Mouse (Mus musculus) splenic B cell, adult 2 months (primary cell): Measurements from ENCODE around the gene Hmgn1.

Experiments
- DNase-seq: peaks from one replicate; pipeline ENCODE4 v3.0.0-alpha.2; 2011; ENCODE audit warnings: low read depth, low spot score
- H3K27me3 ChIP-seq: 2 replicates; pipeline ENCODE4 v1.6.1; 2012; ENCODE audit warnings: mild to moderate bottlenecking, low read length, moderate library complexity, mixed read lengths; ENCODE audit not compliant: control insufficient read depth, poor library complexity, insufficient read depth, severe bottlenecking
- H3K36me3 ChIP-seq: 2 replicates; pipeline ENCODE4 v1.6.1; 2012; ENCODE audit warnings: mild to moderate bottlenecking, low read length, moderate library complexity, mixed read lengths; ENCODE audit not compliant: control insufficient read depth, poor library complexity, insufficient read depth, severe bottlenecking

The Hmgn1 gene

DNA sequence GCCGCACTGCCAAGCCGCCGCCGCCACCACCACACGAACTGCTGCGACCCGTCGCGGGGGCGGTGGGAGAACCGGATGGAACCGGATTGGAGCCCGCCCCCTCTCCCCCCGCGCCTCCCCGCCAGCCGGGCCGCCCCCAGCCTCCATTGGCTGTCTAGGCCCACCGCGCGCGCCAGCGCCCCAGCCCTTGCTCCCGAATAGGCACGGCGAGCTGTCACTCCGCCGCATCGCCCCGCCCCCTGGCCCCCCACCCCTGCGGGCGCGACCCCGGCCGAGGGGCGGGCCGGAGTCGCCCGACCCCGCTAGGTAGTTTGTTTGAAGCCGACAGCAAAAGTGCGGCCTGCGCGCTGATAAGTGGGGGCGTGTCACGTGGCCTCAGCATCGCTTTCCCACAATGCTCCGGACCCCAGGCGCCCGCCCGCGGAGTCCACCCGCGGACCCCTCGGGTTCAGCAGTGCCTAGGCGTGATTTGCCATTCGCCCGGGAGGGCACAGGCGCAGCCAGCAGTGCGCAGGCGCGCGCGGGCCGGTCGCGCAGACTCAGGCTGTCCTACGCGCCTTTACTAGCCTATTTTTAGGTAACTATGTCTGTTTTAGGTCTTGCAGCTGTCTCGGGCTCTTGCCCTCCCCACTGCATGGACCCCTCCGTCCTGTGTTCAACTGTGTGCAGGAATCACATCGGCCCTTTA, at the start of gene Hmgn1:
Gene Hmgn1 (minus strand): TSS at position 73 of the 688 bp plus-strand sequence.
- Histone ChIP-seq H3K36me3 (peaks cover 7% of the 10 kb centered on the region), H3K27me3 (no peaks in the 10 kb centered on the region; the same call in none of the 2 replicates)
- peak; percentile 96 for DNase-seq

DNA sequence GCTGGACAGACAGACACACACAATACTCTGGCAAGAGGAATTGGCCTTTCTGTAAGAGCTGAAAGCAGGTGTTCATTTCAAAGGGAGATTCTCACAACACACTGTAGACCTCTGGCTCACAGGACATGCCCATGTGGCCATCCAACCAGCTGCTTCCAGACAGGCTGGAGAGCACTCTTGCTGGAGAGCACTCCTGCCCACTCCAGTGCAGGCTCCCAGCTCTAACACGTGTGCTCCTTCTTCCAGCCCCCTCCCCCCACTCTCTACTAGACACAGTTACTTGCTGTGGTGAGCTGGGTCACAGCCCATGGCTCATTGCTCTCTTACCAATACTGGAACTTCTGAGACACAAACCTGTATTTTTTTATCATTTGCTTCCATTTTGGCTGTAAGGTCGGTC, 47.9 kb upstream of the Hmgn1 start:
- DNase-seq, result no peak
- Histone ChIP-seq H3K36me3 (no peaks in the 10 kb centered on the region), H3K27me3 (no peaks in the 10 kb centered on the region)

DNA sequence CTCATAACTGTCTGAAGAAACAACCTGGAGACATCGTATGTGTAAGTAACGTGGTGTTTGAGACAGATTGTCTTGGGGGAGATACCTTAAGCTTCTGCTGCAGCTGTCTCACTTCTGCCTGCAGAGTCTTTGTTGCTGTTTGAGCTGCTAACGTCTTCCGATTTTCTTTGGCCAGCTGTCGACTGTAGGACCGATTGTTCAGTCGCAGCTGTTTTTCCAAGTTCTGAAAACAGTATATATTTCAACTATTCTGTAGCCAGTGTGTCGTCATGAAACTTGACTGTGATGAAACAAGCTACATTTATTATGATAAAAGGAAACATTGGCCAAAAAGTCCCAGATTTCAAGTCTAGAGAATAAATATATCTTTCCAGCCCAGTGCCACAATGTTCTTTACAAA, 46.1 kb upstream of the Hmgn1 start:
- H3K27me3 ChIP-seq, result no peaks in the 10 kb centered on the region
- H3K36me3 ChIP-seq, result no peaks in the 10 kb centered on the region
- DNase-seq, result no peak

GRCm38 (mm10) chr16:96168837-96169236, 41.3 kb upstream of the Hmgn1 start:
- H3K36me3 ChIP-seq, result no peaks in the 10 kb centered on the region
- H3K27me3 ChIP-seq, result no peaks in the 10 kb centered on the region
- no peak for DNase-seq

DNA sequence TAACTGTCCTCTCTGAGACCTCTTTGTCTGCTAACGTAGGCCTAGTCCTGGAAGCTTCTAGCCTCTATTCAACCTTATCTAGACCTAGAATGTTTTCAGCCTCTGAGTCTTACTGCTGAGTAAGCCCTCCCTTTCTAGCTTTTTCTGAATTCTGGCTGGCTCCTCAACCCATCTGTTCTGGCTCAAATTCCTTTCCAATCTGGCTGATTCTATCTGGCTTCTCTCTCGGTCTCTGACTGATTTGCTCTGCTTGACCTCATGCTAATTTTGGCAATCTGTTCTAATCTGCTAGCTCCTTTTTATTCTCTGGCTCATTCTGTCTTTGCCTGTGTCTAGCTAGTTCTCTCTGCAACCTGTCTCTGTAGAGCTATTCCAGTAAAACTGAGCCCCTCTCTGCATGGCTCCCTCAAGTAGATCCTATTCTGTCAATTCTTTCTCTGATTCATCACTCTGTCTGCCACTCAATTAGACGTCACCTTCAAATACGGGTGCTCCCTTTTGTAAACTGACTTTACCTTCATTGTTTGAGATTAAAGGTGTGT, 38.3 kb upstream of the Hmgn1 start:
- no peaks in the 10 kb centered on the region for H3K36me3 ChIP-seq
- H3K27me3 ChIP-seq, result no peaks in the 10 kb centered on the region
- DNase-seq, result no peak

DNA sequence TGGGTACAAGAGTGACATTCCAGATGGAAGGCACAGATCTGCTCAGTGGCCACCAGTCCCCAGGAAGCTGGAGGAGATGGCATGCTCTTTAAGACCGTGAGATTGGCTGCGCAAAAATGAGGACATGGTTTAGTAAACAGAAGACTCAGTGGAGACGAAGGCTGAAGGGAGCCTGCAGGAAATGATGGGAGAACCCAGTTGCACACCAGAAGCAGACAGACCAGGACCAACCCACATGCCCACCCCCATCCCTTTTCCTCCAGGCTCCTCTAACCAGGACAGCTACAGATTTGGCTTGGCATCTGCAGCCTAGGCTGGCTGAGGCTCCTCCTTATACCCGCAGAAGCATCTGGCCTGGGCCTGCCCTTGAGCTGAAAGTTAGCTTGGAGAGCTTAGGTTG, 33.8 kb upstream of the Hmgn1 start:
- Histone ChIP-seq H3K27me3 (no peaks in the 10 kb centered on the region), H3K36me3 (no peaks in the 10 kb centered on the region)
- no peak for DNase-seq

DNA sequence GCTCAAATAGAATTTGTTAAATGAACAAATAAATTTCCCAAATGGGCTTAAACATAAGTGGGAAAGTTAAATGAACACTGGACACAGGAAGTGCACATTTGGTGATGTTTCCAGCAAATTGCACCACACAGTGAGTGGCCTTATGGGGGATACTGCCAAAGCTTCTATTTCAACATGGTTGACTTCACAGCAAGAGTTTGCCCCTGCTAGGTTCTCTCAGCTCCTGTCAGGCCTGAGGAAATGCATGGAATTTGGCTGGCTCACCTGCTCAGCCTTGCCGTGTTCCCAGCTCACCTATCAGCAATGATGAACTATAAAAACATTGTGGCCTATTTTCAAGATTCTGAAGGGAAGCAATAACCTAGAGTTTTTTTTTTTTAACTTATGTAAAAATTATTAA, 33.4 kb upstream of the Hmgn1 start:
- no peaks in the 10 kb centered on the region for H3K27me3 ChIP-seq
- H3K36me3 ChIP-seq, result no peaks in the 10 kb centered on the region
- no peak for DNase-seq

- no peaks in the 10 kb centered on the region for H3K36me3 ChIP-seq
- no peak for DNase-seq
- no peaks in the 10 kb centered on the region for H3K27me3 ChIP-seq
Observed at GRCm38 (mm10) chr16:96159794-96160346, 32.3 kb upstream of the Hmgn1 start.

DNA sequence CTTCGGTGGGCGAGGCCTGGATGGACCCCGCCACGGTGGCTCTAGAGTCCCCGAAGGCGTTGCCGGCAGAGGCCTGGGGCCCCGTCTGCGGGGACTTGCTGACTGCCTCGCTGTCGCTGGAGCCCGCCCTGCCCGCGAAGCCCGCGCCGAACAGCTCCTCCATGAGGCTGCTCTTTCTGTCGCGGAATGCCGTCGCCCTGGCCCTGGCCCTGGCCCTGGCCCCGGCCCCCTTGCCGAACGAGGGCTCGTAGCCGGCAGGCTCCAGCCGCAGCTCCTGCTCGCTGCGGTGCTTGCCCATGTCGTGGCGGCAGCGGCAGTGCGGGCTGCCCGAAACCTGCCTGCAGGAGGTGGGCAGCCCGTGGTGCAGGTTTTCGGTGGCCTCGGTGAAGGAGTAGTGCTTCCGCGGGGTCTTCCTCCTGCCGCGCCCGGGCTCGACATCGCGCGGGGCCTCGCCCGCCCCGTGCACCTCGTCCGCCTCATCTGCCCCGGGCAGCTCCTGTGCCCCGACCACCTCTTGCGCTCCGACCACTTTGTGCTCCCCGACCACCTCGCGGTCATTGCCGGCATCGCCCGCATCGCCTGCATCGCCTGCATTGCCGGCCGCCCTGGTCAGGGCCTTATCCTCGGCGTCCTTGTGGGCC, 31.7 kb upstream of the Hmgn1 start:
- Histone ChIP-seq H3K27me3 (no peaks in the 10 kb centered on the region), H3K36me3 (no peaks in the 10 kb centered on the region)
- DNase-seq, result peak; percentile 51

- no peaks in the 10 kb centered on the region for H3K36me3 ChIP-seq
- no peak for DNase-seq
- no peaks in the 10 kb centered on the region for H3K27me3 ChIP-seq
Observed at GRCm38 (mm10) chr16:96158511-96159080, 31.1 kb upstream of the Hmgn1 start.

DNA sequence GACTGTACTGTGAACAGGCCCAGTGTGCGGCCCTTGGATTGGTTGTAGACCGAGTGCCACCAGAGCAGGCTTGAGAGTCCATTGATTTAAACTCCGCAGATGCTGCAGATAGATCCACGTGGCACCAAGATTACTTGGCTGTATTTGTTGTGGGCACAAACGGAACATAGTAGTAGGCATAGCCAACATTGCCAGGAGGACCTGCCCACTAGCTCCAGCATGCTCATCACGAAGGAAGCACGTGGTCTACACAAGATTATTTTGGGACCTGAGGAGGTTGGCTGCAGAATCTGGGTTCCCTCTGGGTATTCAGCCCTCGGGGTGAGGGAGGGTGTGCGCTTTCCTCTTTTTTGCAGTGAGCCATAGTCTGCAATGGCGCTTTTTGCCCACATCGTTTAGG, 29.6 kb upstream of the Hmgn1 start:
- DNase-seq, result no peak
- Histone ChIP-seq H3K27me3 (no peaks in the 10 kb centered on the region), H3K36me3 (no peaks in the 10 kb centered on the region)

DNA sequence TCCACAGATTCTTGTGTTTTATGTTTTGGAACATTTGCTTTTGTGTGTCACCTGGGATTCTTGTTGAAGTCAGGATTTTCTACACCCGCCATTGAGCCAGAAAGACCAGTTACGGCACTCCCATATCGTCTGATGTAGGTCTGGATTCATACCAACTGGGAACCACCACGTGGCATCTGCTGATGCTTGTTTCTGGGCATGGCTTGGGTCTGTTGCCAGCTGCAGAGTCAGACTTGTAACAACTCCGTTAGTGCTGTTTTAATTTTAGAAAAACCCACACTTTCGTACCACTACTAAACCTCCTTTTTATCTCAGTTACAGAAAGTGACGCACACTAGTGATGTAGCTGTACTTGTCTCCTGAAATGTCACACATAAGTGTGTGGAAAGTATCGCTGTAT, 28.5 kb upstream of the Hmgn1 start:
- H3K27me3 ChIP-seq, result no peaks in the 10 kb centered on the region
- H3K36me3 ChIP-seq, result no peaks in the 10 kb centered on the region
- no peak for DNase-seq

GRCm38 (mm10) chr16:96154476-96154875, 26.9 kb upstream of the Hmgn1 start:
- Histone ChIP-seq H3K36me3 (no peaks in the 10 kb centered on the region), H3K27me3 (no peaks in the 10 kb centered on the region)
- DNase-seq, result no peak

- DNase-seq, result peak; percentile 82
- no peaks in the 10 kb centered on the region for H3K27me3 ChIP-seq
- H3K36me3 ChIP-seq, result no peaks in the 10 kb centered on the region
Observed at GRCm38 (mm10) chr16:96151551-96151950, 24.0 kb upstream of the Hmgn1 start.

GRCm38 (mm10) chr16:96150995-96151394, 23.5 kb upstream of the Hmgn1 start:
- no peak for DNase-seq
- Histone ChIP-seq H3K36me3 (no peaks in the 10 kb centered on the region), H3K27me3 (no peaks in the 10 kb centered on the region)
